Mouse (Mus musculus): ENCODE measurements around the gene Rhoc. TPM values are rescaled to one million over a fixed set of nuclear protein-coding genes. Genes with fewer than 3 reads are reported as not detected.

The Rhoc gene
- polyA plus RNA-seq (2014; fragmentation: Illumina TruSeq; extraction: RNeasy Lipid Tissue Mini Kit (QIAGEN cat#74804); ENCODE audit: low read depth, low replicate concordance) = 2.8 TPM

GRCm38 (mm10) chr3:104788075-104788474 is at the start of gene Rhoc:
Rhoc (plus strand) TSS chr3:104788375.

GRCm38 (mm10) chr3:104780561-104781420 is 7.4 kb upstream of the Rhoc start, which contains the start of gene Ppm1j:
Ppm1j (plus strand) TSS chr3:104781056.

GRCm38 (mm10) chr3:104781471-104781903 is 6.7 kb upstream of the Rhoc start, which contains the start of gene Fam19a3:
Fam19a3 (minus strand) TSS chr3:104781840.

GRCm38 (mm10) chr3:104817991-104818748 is 30.0 kb downstream of the Rhoc start, which contains the start of gene Mov10:
Mov10 (minus strand) TSS chr3:104818563.

Other genes with a start within 250 kb of the Rhoc start
- 53.5 TPM for gene Slc16a1, start 149.7 kb upstream of the Rhoc start, polyA plus RNA-seq (2014; fragmentation: Illumina TruSeq; extraction: RNeasy Lipid Tissue Mini Kit (QIAGEN cat#74804); ENCODE audit: low read depth, low replicate concordance)
- not detected for gene Ppm1j, start 7.3 kb upstream of the Rhoc start, polyA plus RNA-seq (2014; fragmentation: Illumina TruSeq; extraction: RNeasy Lipid Tissue Mini Kit (QIAGEN cat#74804); ENCODE audit: low read depth, low replicate concordance)
- gene Fam19a3, start 6.5 kb upstream of the Rhoc start, polyA plus RNA-seq (2014; fragmentation: Illumina TruSeq; extraction: RNeasy Lipid Tissue Mini Kit (QIAGEN cat#74804); ENCODE audit: low read depth, low replicate concordance) = not detected
- 1.2 TPM for gene Mov10, start 30.2 kb downstream of the Rhoc start, polyA plus RNA-seq (2014; fragmentation: Illumina TruSeq; extraction: RNeasy Lipid Tissue Mini Kit (QIAGEN cat#74804); ENCODE audit: low read depth, low replicate concordance)
- 71.3 TPM for gene St7l, start 75.6 kb downstream of the Rhoc start, polyA plus RNA-seq (2014; fragmentation: Illumina TruSeq; extraction: RNeasy Lipid Tissue Mini Kit (QIAGEN cat#74804); ENCODE audit: low read depth, low replicate concordance)
- gene Capza1, start 76.1 kb downstream of the Rhoc start, polyA plus RNA-seq (2014; fragmentation: Illumina TruSeq; extraction: RNeasy Lipid Tissue Mini Kit (QIAGEN cat#74804); ENCODE audit: low read depth, low replicate concordance) = 59.6 TPM
- 0.13 TPM for gene Wnt2b, start 173.5 kb downstream of the Rhoc start, polyA plus RNA-seq (2014; fragmentation: Illumina TruSeq; extraction: RNeasy Lipid Tissue Mini Kit (QIAGEN cat#74804); ENCODE audit: low read depth, low replicate concordance)

Data from liver, adult 10 weeks (tissue).